Mouse (Mus musculus) embryonic facial prominence, embryonic 10.5 days (tissue): ENCODE data around the gene Nfib. TPM values are rescaled to one million over a fixed set of nuclear protein-coding genes. Genes with fewer than 3 reads are reported as not detected.
A peak's percentile ranks its signal among the peaks of the same experiment; 100 is the strongest.

Experiments
- DNase-seq: peaks from one replicate; pipeline ENCODE4 v3.0.0-alpha.2; 2017; ENCODE audit warnings: low spot score
- H3K27ac ChIP-seq: fragments of 300-500 bp; sonication (generic); replicated peaks from 2 replicates; pipeline ENCODE4 v1.5.1; 2016; ENCODE audit warnings: mild to moderate bottlenecking
- H3K27me3 ChIP-seq: fragments of 300-500 bp; sonication (generic); replicated peaks from 2 replicates; pipeline ENCODE4 v1.6.1; 2016; ENCODE audit warnings: low read depth, mild to moderate bottlenecking; ENCODE audit not compliant: poor library complexity, severe bottlenecking
- H3K36me3 ChIP-seq: fragments of 300-500 bp; sonication (generic); replicated peaks from 2 replicates; pipeline ENCODE4 v1.6.1; 2016; ENCODE audit warnings: mild to moderate bottlenecking, moderate library complexity
- H3K4me1 ChIP-seq: fragments of 300-500 bp; sonication (generic); 2 replicates; pipeline ENCODE4 v1.6.1; 2016
- H3K4me3 ChIP-seq: fragments of 300-500 bp; sonication (generic); 2 replicates; pipeline ENCODE4 v1.5.1; 2016; ENCODE audit warnings: mild to moderate bottlenecking, moderate library complexity
- H3K9me3 ChIP-seq: fragments of 300-500 bp; sonication (generic); 2 replicates; pipeline ENCODE4 v1.6.1; 2016; ENCODE audit warnings: mild to moderate bottlenecking
- WGBS: fragments of 180-500 bp; shearing (Covaris S2); methylation state at CpG from one replicate; pipeline ENCODE4 v1.1.7; 2016; 5-methylcytosine and 5-hydroxymethylcytosine counted together
- polyA plus RNA-seq: library from polyadenylated mRNA; unstranded; fragments of >200 nt; fragmentation: Nextera tagmentation; extraction: Ambion mirVana; gene quantifications from 2 replicates; pipeline ENCODE4 v1.2.1, GENCODE M21; 2016

Nfib gene
- polyA plus RNA-seq, 1 experiment from 2014 or later = 26.7 TPM

DNA sequence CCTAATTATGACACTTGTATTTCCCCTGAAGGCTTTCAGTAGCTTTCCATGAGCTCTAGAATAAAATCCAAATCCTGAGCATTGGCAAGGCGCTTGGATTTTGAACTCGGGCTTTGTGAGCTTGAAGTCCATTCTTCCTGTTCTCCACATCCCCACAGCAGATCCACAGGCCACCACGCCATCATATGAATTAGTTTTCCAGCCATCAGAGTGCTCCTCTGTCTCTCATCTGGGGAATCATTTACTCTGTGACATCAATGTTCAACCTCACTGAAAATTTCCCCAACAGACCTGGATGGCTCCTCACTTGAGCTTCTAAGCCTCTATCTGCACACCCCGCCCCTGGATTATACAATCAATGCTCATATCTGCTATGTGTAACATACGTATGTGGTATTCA, 262.1 kb downstream of the Nfib start:
- Histone ChIP-seq H3K4me1 (peaks cover 19% of the 10 kb centered on the region), H3K9me3 (no peaks in the 10 kb centered on the region), H3K27ac (no peak overlapping the region), H3K27me3 (no peaks in the 10 kb centered on the region), H3K4me3 (no peak overlapping the region), H3K36me3 (no peaks in the 10 kb centered on the region)
- WGBS = 93% methylated on average over 5 of the region's 5 CpGs
- no peak for DNase-seq

DNA sequence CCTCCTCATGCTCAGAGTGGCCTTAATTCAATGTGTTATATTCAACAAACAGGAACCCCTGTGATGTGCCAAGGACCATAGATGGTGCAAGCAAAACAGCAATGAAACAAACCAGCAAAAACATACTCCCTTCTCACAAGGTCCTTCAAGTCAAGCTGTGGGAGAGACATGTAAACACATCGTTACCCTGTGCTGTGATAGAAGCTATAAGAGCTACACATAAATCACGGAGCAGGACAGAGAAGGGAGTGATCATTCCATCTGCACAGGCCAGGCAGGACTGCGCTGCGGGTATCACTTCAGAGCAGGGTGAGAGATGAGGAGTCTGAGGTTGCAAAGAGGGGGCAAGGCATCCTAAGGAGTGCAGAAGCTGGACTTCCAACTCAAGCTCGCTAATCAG, 262.5 kb downstream of the Nfib start:
- Histone ChIP-seq H3K4me1 (peaks cover 19% of the 10 kb centered on the region), H3K36me3 (no peaks in the 10 kb centered on the region), H3K27ac (no peak overlapping the region), H3K9me3 (no peaks in the 10 kb centered on the region), H3K4me3 (no peak overlapping the region), H3K27me3 (no peaks in the 10 kb centered on the region)
- WGBS = 88% methylated on average over 5 of the region's 5 CpGs
- DNase-seq = no peak

DNA sequence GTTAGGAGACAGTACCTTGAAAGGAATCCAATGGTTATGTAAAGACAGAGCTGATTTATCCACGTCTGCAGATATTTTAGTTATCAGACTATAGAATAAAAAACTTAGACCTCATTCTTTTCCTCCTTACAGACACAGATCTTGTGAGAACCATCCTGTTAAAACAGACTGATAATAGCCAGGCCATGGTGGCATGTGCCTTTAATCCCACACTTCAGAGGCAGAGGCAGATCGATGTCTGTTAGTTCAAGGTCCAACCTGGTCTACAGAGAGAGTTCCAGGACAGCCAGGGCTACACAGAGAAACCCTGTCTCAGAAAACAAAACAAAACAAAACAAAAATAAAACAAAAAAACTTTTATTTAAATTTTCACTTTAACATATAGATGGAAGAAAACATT, 264.9 kb downstream of the Nfib start:
- Histone ChIP-seq H3K9me3 (no peaks in the 10 kb centered on the region), H3K4me1 (peaks cover 15% of the 10 kb centered on the region), H3K27ac (no peak overlapping the region), H3K4me3 (no peak overlapping the region), H3K36me3 (no peaks in the 10 kb centered on the region), H3K27me3 (no peaks in the 10 kb centered on the region)
- 79% methylated on average over 2 of the region's 2 CpGs for WGBS
- DNase-seq = no peak

DNA sequence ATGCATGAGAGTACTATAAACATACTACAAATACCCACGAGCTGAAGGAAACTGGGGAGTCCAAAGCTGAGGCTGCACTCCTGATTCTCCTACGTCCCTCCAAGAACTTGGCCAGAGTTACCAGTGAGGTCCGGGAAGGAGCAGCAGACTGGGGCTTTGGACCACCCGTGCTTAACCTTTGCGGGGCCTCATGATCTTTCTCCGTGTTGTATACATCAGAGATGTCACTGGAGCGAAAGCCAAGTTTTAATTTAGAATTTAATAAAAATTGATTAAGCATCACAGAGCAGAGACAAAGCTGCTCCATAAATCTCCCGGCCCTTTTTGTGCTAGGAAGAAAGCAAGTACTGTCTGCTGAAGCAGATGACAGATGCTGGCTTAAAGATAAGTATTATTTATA, 265.7 kb downstream of the Nfib start:
- Histone ChIP-seq H3K4me3 (no peak overlapping the region), H3K27ac (no peak overlapping the region), H3K36me3 (no peaks in the 10 kb centered on the region), H3K4me1 (peaks cover 17% of the 10 kb centered on the region), H3K27me3 (no peaks in the 10 kb centered on the region), H3K9me3 (no peaks in the 10 kb centered on the region)
- no peak for DNase-seq
- 84% methylated on average over 8 of the region's 8 CpGs for WGBS

DNA sequence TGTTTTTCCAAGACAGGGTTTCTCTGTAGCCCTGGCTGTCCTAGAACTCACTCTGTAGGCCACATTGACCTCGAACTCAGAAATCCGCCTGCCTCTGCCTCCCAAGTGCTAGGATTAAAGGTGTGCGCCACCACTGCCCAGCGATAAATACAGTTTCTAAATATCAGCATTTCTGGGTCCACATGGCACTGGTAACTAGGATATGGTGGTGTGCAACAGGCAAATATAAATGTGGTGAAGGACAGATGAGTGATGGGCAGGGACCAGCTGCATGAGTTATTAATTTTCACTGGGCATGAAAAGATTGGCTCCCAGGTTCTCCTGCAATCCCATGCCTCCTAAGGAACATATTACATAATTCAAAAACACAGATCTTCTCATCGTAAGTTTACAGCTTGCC, 266.9 kb downstream of the Nfib start:
- peaks cover 22% of the 10 kb centered on the region for H3K4me1 ChIP-seq

DNA sequence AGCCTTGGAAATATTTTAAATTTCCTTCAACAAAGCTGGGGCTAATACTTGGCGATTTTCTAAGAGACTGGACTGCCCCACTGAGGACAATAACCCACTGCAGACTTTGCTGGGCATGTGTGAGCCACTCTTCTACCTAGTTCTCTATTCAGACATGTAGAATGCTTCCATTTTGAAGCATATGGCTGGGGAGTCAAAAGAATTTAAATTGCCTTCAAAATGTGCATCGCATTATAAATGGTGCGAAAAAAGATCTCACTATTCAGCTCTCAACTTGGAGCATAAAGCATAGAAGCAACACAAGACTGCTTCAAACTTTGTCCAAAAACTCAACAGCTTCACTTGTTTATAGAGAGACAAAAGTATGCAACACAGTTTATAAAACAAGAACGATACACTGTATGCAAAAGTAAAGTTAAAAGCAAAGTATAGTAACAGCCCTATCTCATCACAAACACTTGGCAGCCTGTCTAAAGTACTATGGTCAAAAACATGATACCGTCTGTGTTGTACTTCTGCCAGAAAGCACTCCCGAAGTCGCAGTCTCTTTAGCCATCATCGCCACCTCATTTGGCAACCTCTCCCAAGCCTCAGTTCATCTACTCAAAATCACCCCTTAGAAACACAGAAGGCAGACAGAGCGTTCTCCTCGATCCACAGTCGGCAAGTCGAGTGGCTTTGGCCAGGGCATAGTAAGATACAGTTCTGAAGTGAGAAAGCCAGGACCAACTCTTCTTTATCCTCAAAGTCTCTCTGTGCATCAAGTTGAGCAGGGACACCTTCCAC, 267.8 kb downstream of the Nfib start:
- WGBS = 92% methylated on average over 12 of the region's 12 CpGs
- no peak for DNase-seq
- Histone ChIP-seq H3K9me3 (no peaks in the 10 kb centered on the region), H3K4me3 (no peak overlapping the region), H3K27ac (no peak overlapping the region), H3K4me1 (peaks cover 20% of the 10 kb centered on the region), H3K27me3 (no peaks in the 10 kb centered on the region), H3K36me3 (no peaks in the 10 kb centered on the region)

More for the DNA sequence above, 266.9 kb downstream of the Nfib start:
- Histone ChIP-seq H3K36me3 (no peaks in the 10 kb centered on the region), H3K27me3 (no peaks in the 10 kb centered on the region), H3K27ac (no peak overlapping the region), H3K9me3 (no peaks in the 10 kb centered on the region), H3K4me3 (no peak overlapping the region)
- no peak for DNase-seq
- WGBS = 97% methylated on average over 5 of the region's 5 CpGs

- no peak overlapping the region for H3K27ac ChIP-seq
- H3K4me1 ChIP-seq = peaks cover 19% of the 10 kb centered on the region
- no peaks in the 10 kb centered on the region for H3K9me3 ChIP-seq
- DNase-seq = no peak
- no peaks in the 10 kb centered on the region for H3K36me3 ChIP-seq
- no peaks in the 10 kb centered on the region for H3K27me3 ChIP-seq
- no peak overlapping the region for H3K4me3 ChIP-seq
- WGBS = 86% methylated on average over 2 of the region's 2 CpGs
Measured at GRCm38 (mm10) chr4:82436656-82437055, 268.9 kb downstream of the Nfib start.

DNA sequence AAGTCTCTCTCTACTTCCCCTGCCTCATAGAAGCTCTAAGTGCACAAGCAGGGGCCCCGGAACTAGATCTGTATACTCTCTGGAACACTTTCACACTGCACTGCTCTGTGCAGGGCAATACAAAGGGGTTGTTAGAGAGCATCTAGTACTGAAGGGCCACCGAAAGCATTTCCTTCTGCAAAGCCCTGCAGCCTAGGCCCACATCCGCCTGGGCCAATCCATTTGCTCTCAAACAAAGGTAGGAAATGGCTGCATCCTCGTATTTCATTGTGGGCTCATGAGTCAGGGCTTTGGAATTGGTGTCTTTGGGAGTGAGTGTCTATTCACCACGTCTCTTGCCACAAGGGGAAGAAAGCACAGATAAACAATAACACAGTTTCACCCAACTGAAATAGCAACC, 269.8 kb downstream of the Nfib start:
- Histone ChIP-seq H3K9me3 (no peaks in the 10 kb centered on the region), H3K27me3 (no peaks in the 10 kb centered on the region), H3K27ac (no peak overlapping the region), H3K36me3 (no peaks in the 10 kb centered on the region), H3K4me1 (peaks cover 11% of the 10 kb centered on the region; the same call in 1 of the 2 replicates), H3K4me3 (no peak overlapping the region)
- peak; percentile 22 for DNase-seq
- 54% methylated on average over 5 of the region's 5 CpGs for WGBS

- H3K36me3 ChIP-seq = no peaks in the 10 kb centered on the region
- peaks cover 11% of the 10 kb centered on the region; the same call in 1 of the 2 replicates for H3K4me1 ChIP-seq
- no peaks in the 10 kb centered on the region for H3K27me3 ChIP-seq
- 78% methylated on average over 13 of the region's 13 CpGs for WGBS
- no peak overlapping the region for H3K4me3 ChIP-seq
- H3K27ac ChIP-seq = no peak overlapping the region
- H3K9me3 ChIP-seq = no peaks in the 10 kb centered on the region
- DNase-seq = no peak
Measured at GRCm38 (mm10) chr4:82433926-82434705, 271.4 kb downstream of the Nfib start.

- WGBS = 95% methylated on average over 8 of the region's 8 CpGs
- no peak for DNase-seq
- Histone ChIP-seq H3K36me3 (no peaks in the 10 kb centered on the region), H3K4me3 (no peak overlapping the region), H3K9me3 (no peaks in the 10 kb centered on the region), H3K4me1 (peaks cover 16% of the 10 kb centered on the region; the same call in 1 of the 2 replicates), H3K27me3 (no peaks in the 10 kb centered on the region), H3K27ac (no peak overlapping the region)
Measured at GRCm38 (mm10) chr4:82431831-82432230, 273.7 kb downstream of the Nfib start.

- no peak for DNase-seq
- H3K4me1 ChIP-seq = peaks cover 14% of the 10 kb centered on the region; the same call in 1 of the 2 replicates
- no peaks in the 10 kb centered on the region for H3K9me3 ChIP-seq
- 60% methylated on average over 3 of the region's 3 CpGs for WGBS
- H3K27me3 ChIP-seq = no peaks in the 10 kb centered on the region
- H3K36me3 ChIP-seq = no peaks in the 10 kb centered on the region
- no peak overlapping the region for H3K4me3 ChIP-seq
- H3K27ac ChIP-seq = no peak overlapping the region
Measured at GRCm38 (mm10) chr4:82430802-82431201, 274.7 kb downstream of the Nfib start.

- WGBS = 91% methylated on average over 4 of the region's 4 CpGs
- no peak overlapping the region for H3K27ac ChIP-seq
- H3K4me3 ChIP-seq = no peak overlapping the region
- H3K9me3 ChIP-seq = no peaks in the 10 kb centered on the region
- H3K27me3 ChIP-seq = no peaks in the 10 kb centered on the region
- peaks cover 5% of the 10 kb centered on the region; the same call in 1 of the 2 replicates for H3K4me1 ChIP-seq
- H3K36me3 ChIP-seq = no peaks in the 10 kb centered on the region
- no peak for DNase-seq
Measured at GRCm38 (mm10) chr4:82426224-82426623, 279.3 kb downstream of the Nfib start.

DNA sequence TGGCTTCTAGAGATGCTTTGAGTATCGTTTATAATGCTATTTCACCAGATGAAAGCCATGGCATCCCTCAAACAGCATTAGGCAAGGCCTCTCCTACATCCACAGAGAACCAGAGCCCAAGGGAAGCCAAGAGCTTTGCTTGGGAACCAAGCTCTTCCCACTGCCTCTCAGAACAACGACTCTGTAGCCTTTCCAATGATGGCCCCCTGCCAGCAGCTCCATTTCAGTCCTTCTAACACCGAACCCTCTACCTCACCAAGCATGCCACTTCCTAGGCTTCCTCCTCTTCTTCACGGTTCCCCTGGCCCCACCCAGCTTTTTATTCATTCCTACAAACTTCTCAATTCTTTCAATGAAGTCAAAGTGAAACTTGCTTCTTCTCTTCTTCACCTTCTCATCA, 287.3 kb downstream of the Nfib start:
- Histone ChIP-seq H3K36me3 (no peaks in the 10 kb centered on the region), H3K27me3 (no peaks in the 10 kb centered on the region), H3K9me3 (no peaks in the 10 kb centered on the region), H3K4me3 (no peak overlapping the region), H3K4me1 (peaks cover 8% of the 10 kb centered on the region; the same call in 1 of the 2 replicates), H3K27ac (no peak overlapping the region)
- DNase-seq = no peak
- 79% methylated on average over 4 of the region's 4 CpGs for WGBS
